Mouse (Mus musculus): ENCODE measurements around the gene Gpr146. TPM values are rescaled to one million over a fixed set of nuclear protein-coding genes. Genes with fewer than 3 reads are reported as not detected.

The Gpr146 gene
- polyA plus RNA-seq, 1 experiment from 2014 or later: 3.1 TPM

- no peaks in the 10 kb centered on the region for H3K27me3 ChIP-seq (ENCODE audit: control insufficient read depth, insufficient read depth, low read length)
- H3K9me3 ChIP-seq (ENCODE audit: control insufficient read depth, low read length): no peaks in the 10 kb centered on the region
- H3K4me1 ChIP-seq (ENCODE audit: control insufficient read depth, insufficient read depth, low read length): peaks cover 23% of the 10 kb centered on the region
- H3K27ac ChIP-seq (ENCODE audit: low read depth, low read length): no peak overlapping the region
- ATAC-seq (ENCODE audit: low FRiP score, low TSS enrichment): no peak
- no peak overlapping the region for H3K4me2 ChIP-seq (replicated peaks; ENCODE audit: low read depth, low read length)
- no peaks in the 10 kb centered on the region for H3K36me3 ChIP-seq (ENCODE audit: control insufficient read depth, insufficient read depth, low read length)
- 85% methylated on average over 14 of the region's 14 CpGs for WGBS
- H3K9ac ChIP-seq (ENCODE audit: low read depth, low read length): no peak overlapping the region
- no peak overlapping the region for H3K4me3 ChIP-seq (ENCODE audit: low read length)
Measured at GRCm38 (mm10) chr5:139407121-139407885, 29.8 kb downstream of the Gpr146 start.

- Histone ChIP-seq H3K27me3 (ENCODE audit: control insufficient read depth, insufficient read depth, low read length) (no peaks in the 10 kb centered on the region), H3K9me3 (ENCODE audit: control insufficient read depth, low read length) (no peaks in the 10 kb centered on the region), H3K27ac (ENCODE audit: low read depth, low read length) (peak overlapping the region; percentile 30; the same call in 1 of the 2 replicates), H3K4me1 (ENCODE audit: control insufficient read depth, insufficient read depth, low read length) (peaks cover 28% of the 10 kb centered on the region), H3K9ac (ENCODE audit: low read depth, low read length) (no peak overlapping the region), H3K4me2 (replicated peaks; ENCODE audit: low read depth, low read length) (no peak overlapping the region), H3K4me3 (ENCODE audit: low read length) (no peak overlapping the region), H3K36me3 (ENCODE audit: control insufficient read depth, insufficient read depth, low read length) (no peaks in the 10 kb centered on the region)
- 70% methylated on average over 7 of the region's 7 CpGs for WGBS
- no peak for ATAC-seq (ENCODE audit: low FRiP score, low TSS enrichment)
Measured at GRCm38 (mm10) chr5:139408511-139408910, 31.0 kb downstream of the Gpr146 start.

- no peak overlapping the region for H3K4me3 ChIP-seq (ENCODE audit: low read length)
- H3K9me3 ChIP-seq (ENCODE audit: control insufficient read depth, low read length): no peaks in the 10 kb centered on the region
- no peak overlapping the region for H3K27ac ChIP-seq (ENCODE audit: low read depth, low read length)
- 76% methylated on average over 12 of the region's 12 CpGs for WGBS
- no peak overlapping the region for H3K9ac ChIP-seq (ENCODE audit: low read depth, low read length)
- no peaks in the 10 kb centered on the region for H3K27me3 ChIP-seq (ENCODE audit: control insufficient read depth, insufficient read depth, low read length)
- no peak overlapping the region for H3K4me2 ChIP-seq (replicated peaks; ENCODE audit: low read depth, low read length)
- peaks cover 33% of the 10 kb centered on the region for H3K4me1 ChIP-seq (ENCODE audit: control insufficient read depth, insufficient read depth, low read length)
- ATAC-seq (ENCODE audit: low FRiP score, low TSS enrichment): no peak; the same call in 1 of the 2 replicates
- no peaks in the 10 kb centered on the region for H3K36me3 ChIP-seq (ENCODE audit: control insufficient read depth, insufficient read depth, low read length)
Measured at GRCm38 (mm10) chr5:139409412-139409811, 31.9 kb downstream of the Gpr146 start.

- ATAC-seq (ENCODE audit: low FRiP score, low TSS enrichment): no peak
- no peaks in the 10 kb centered on the region for H3K27me3 ChIP-seq (ENCODE audit: control insufficient read depth, insufficient read depth, low read length)
- peaks cover 28% of the 10 kb centered on the region; the same call in 1 of the 2 replicates for H3K4me1 ChIP-seq (ENCODE audit: control insufficient read depth, insufficient read depth, low read length)
- H3K4me3 ChIP-seq (ENCODE audit: low read length): no peak overlapping the region
- H3K27ac ChIP-seq (ENCODE audit: low read depth, low read length): no peak overlapping the region
- H3K9me3 ChIP-seq (ENCODE audit: control insufficient read depth, low read length): no peaks in the 10 kb centered on the region
- 77% methylated on average over 4 of the region's 4 CpGs for WGBS
- no peak overlapping the region for H3K9ac ChIP-seq (ENCODE audit: low read depth, low read length)
- no peak overlapping the region for H3K4me2 ChIP-seq (replicated peaks; ENCODE audit: low read depth, low read length)
- no peaks in the 10 kb centered on the region for H3K36me3 ChIP-seq (ENCODE audit: control insufficient read depth, insufficient read depth, low read length)
Measured at GRCm38 (mm10) chr5:139410056-139410455, 32.6 kb downstream of the Gpr146 start.

- no peaks in the 10 kb centered on the region for H3K27me3 ChIP-seq (ENCODE audit: control insufficient read depth, insufficient read depth, low read length)
- no peak overlapping the region for H3K27ac ChIP-seq (ENCODE audit: low read depth, low read length)
- peaks cover 28% of the 10 kb centered on the region; the same call in 1 of the 2 replicates for H3K4me1 ChIP-seq (ENCODE audit: control insufficient read depth, insufficient read depth, low read length)
- ATAC-seq (ENCODE audit: low FRiP score, low TSS enrichment): no peak
- no peaks in the 10 kb centered on the region for H3K36me3 ChIP-seq (ENCODE audit: control insufficient read depth, insufficient read depth, low read length)
- no peak overlapping the region for H3K9ac ChIP-seq (ENCODE audit: low read depth, low read length)
- no peak overlapping the region for H3K4me2 ChIP-seq (replicated peaks; ENCODE audit: low read depth, low read length)
- no peaks in the 10 kb centered on the region for H3K9me3 ChIP-seq (ENCODE audit: control insufficient read depth, low read length)
- H3K4me3 ChIP-seq (ENCODE audit: low read length): no peak overlapping the region
- 91% methylated on average over 6 of the region's 6 CpGs for WGBS
Measured at GRCm38 (mm10) chr5:139411117-139411516, 33.6 kb downstream of the Gpr146 start.

GRCm38 (mm10) chr5:139411665-139412314, 34.3 kb downstream of the Gpr146 start:
- ATAC-seq (ENCODE audit: low FRiP score, low TSS enrichment): peak; percentile 21; the same call in 1 of the 2 replicates
- Histone ChIP-seq H3K4me1 (ENCODE audit: control insufficient read depth, insufficient read depth, low read length) (peaks cover 28% of the 10 kb centered on the region; the same call in 1 of the 2 replicates), H3K4me3 (ENCODE audit: low read length) (no peak overlapping the region), H3K9ac (ENCODE audit: low read depth, low read length) (no peak overlapping the region), H3K36me3 (ENCODE audit: control insufficient read depth, insufficient read depth, low read length) (no peaks in the 10 kb centered on the region), H3K9me3 (ENCODE audit: control insufficient read depth, low read length) (no peaks in the 10 kb centered on the region), H3K4me2 (replicated peaks; ENCODE audit: low read depth, low read length) (no peak overlapping the region), H3K27me3 (ENCODE audit: control insufficient read depth, insufficient read depth, low read length) (no peaks in the 10 kb centered on the region), H3K27ac (ENCODE audit: low read depth, low read length) (no peak overlapping the region)
- WGBS: 46% methylated on average over 15 of the region's 15 CpGs

- no peak overlapping the region for H3K9ac ChIP-seq (ENCODE audit: low read depth, low read length)
- H3K4me3 ChIP-seq (ENCODE audit: low read length): no peak overlapping the region
- no peaks in the 10 kb centered on the region for H3K27me3 ChIP-seq (ENCODE audit: control insufficient read depth, insufficient read depth, low read length)
- H3K4me1 ChIP-seq (ENCODE audit: control insufficient read depth, insufficient read depth, low read length): peaks cover 19% of the 10 kb centered on the region; the same call in 1 of the 2 replicates
- H3K4me2 ChIP-seq (replicated peaks; ENCODE audit: low read depth, low read length): no peak overlapping the region
- no peak overlapping the region for H3K27ac ChIP-seq (ENCODE audit: low read depth, low read length)
- H3K9me3 ChIP-seq (ENCODE audit: control insufficient read depth, low read length): no peaks in the 10 kb centered on the region
- no peak for ATAC-seq (ENCODE audit: low FRiP score, low TSS enrichment)
- 48% methylated on average over 4 of the region's 4 CpGs for WGBS
- H3K36me3 ChIP-seq (ENCODE audit: control insufficient read depth, insufficient read depth, low read length): no peaks in the 10 kb centered on the region
Measured at GRCm38 (mm10) chr5:139413545-139413944, 36.0 kb downstream of the Gpr146 start.

GRCm38 (mm10) chr5:139415001-139415400, 37.5 kb downstream of the Gpr146 start:
- ATAC-seq (ENCODE audit: low FRiP score, low TSS enrichment): no peak

GRCm38 (mm10) chr5:139416942-139417341, 39.4 kb downstream of the Gpr146 start:
- Histone ChIP-seq H3K27ac (ENCODE audit: low read depth, low read length) (no peak overlapping the region), H3K9ac (ENCODE audit: low read depth, low read length) (no peak overlapping the region), H3K9me3 (ENCODE audit: control insufficient read depth, low read length) (no peaks in the 10 kb centered on the region), H3K36me3 (ENCODE audit: control insufficient read depth, insufficient read depth, low read length) (no peaks in the 10 kb centered on the region), H3K27me3 (ENCODE audit: control insufficient read depth, insufficient read depth, low read length) (no peaks in the 10 kb centered on the region), H3K4me3 (ENCODE audit: low read length) (no peak overlapping the region), H3K4me1 (ENCODE audit: control insufficient read depth, insufficient read depth, low read length) (peaks cover 17% of the 10 kb centered on the region; the same call in 1 of the 2 replicates), H3K4me2 (replicated peaks; ENCODE audit: low read depth, low read length) (no peak overlapping the region)
- no peak for ATAC-seq (ENCODE audit: low FRiP score, low TSS enrichment)
- WGBS: 94% methylated on average over 4 of the region's 4 CpGs

More at GRCm38 (mm10) chr5:139415001-139415400, 37.5 kb downstream of the Gpr146 start:
- no peaks in the 10 kb centered on the region for H3K27me3 ChIP-seq (ENCODE audit: control insufficient read depth, insufficient read depth, low read length)
- no peak overlapping the region for H3K4me2 ChIP-seq (replicated peaks; ENCODE audit: low read depth, low read length)
- H3K4me3 ChIP-seq (ENCODE audit: low read length): no peak overlapping the region
- no peaks in the 10 kb centered on the region for H3K36me3 ChIP-seq (ENCODE audit: control insufficient read depth, insufficient read depth, low read length)
- H3K9ac ChIP-seq (ENCODE audit: low read depth, low read length): no peak overlapping the region
- no peaks in the 10 kb centered on the region for H3K9me3 ChIP-seq (ENCODE audit: control insufficient read depth, low read length)
- H3K4me1 ChIP-seq (ENCODE audit: control insufficient read depth, insufficient read depth, low read length): peaks cover 20% of the 10 kb centered on the region; the same call in 1 of the 2 replicates
- 85% methylated on average over 5 of the region's 5 CpGs for WGBS
- H3K27ac ChIP-seq (ENCODE audit: low read depth, low read length): no peak overlapping the region

Data from kidney, embryonic 14.5 days (tissue).